Comparison of ENCODE assay signal across 9 mouse cellular contexts in genomic region chr11:106418622-106419196, GRCm38 (mm10). TPM values are rescaled to one million over a fixed set of nuclear protein-coding genes. Genes with fewer than 3 reads are reported as not detected.
DNase-seq lines count a peak whose midpoint lies in the region; ATAC-seq lines count a peak whose summit lies in the region.
"Had no signal": no experiment of that assay in that cellular context is flagged by ENCODE, and none has a peak within 500 bp of the region (broad histone marks: within the 10 kb centered on the region; RNA-seq: fewer than 3 reads in every experiment).

No protein-coding gene starts in this region.

- peak; percentile 76 for ATAC-seq in hindbrain, embryonic 16.5 days

- peak; percentile 74 for DNase-seq in Muller cell, postnatal 12 days (ENCODE audit: inconsistent ontology term)
- peak; percentile 77 for DNase-seq in cerebellum, adult 8-10 months
- peak; percentile 50 to 93 for DNase-seq in frontal cortex, adult 2 months (ENCODE audit: extremely low spot score in 1 of 2, low spot score in 1 of 2)
- DNase-seq in layer of hippocampus, postnatal 36 days = peak; percentile 71 to 78
- DNase-seq in lung, postnatal 36 days = peak; percentile 94
- peak; percentile 82 for DNase-seq in right cerebral cortex, adult 18-20 months
- peak; percentile 62 for DNase-seq in urinary bladder, adult 2 months (ENCODE audit: low spot score)

- H3K27ac ChIP-seq in hindbrain, embryonic 16.5 days (ENCODE audit: low read depth, low read length) = no peak overlapping the region

- WGBS in hindbrain, embryonic 16.5 days = 36% methylated on average over 4 of the region's 4 CpGs

- no peak overlapping the region for H3K4me2 ChIP-seq in hindbrain, embryonic 16.5 days (ENCODE audit: low read length)

- no peaks in the 10 kb centered on the region for H3K4me1 ChIP-seq in hindbrain, embryonic 16.5 days (ENCODE audit: control insufficient read depth, insufficient read depth, low read depth, low read length)

- H3K27me3 ChIP-seq in hindbrain, embryonic 16.5 days (replicated peaks; ENCODE audit: control insufficient read depth, insufficient read depth, low read length) = no peaks in the 10 kb centered on the region

- H3K36me3 ChIP-seq in hindbrain, embryonic 16.5 days (ENCODE audit: control insufficient read depth, insufficient read depth, low read length) = 0 out of 2 replicates have a peak, but pooled peaks cover 2% of the 10 kb centered on the region

- no peaks in the 10 kb centered on the region for H3K9me3 ChIP-seq in hindbrain, embryonic 16.5 days (ENCODE audit: control insufficient read depth, low read length)

- H3K4me3 ChIP-seq in hindbrain, embryonic 16.5 days (ENCODE audit: low read length) = no peak overlapping the region
- H3K4me3 ChIP-seq: myocyte had no signal

- no peak overlapping the region for H3K9ac ChIP-seq in hindbrain, embryonic 16.5 days (ENCODE audit: low read depth, low read length)

RNA-seq across cellular contexts. Expression of gene Icam2, which starts 30.8 kb away (rescaled TPM):
- polyA plus RNA-seq in frontal cortex, adult 2 months (2012; rRNA removed) = 7.6 and 9.4 TPM in 2 replicates
- polyA plus RNA-seq in hindbrain, embryonic 16.5 days (2015; fragmentation: Nextera tagmentation; extraction: Ambion mirVana) = 15.1 and 17.6 TPM in 2 replicates
- 1 to 10 TPM; 2.3 to 2.8 TPM for total RNA-seq in layer of hippocampus, postnatal 36 days (2021)
- 13.2 and 16.3 TPM in 2 replicates for polyA plus RNA-seq in urinary bladder, adult 2 months (2012; rRNA removed)
- polyA plus RNA-seq: myocyte had no signal

RNA-seq across cellular contexts. Expression of gene Prr29, which starts 53.4 kb away (rescaled TPM):
- polyA plus RNA-seq in frontal cortex, adult 2 months (2012; rRNA removed) = 0.15 TPM in 1 of 2 replicates, not detected in the other
- polyA plus RNA-seq in hindbrain, embryonic 16.5 days (2015; fragmentation: Nextera tagmentation; extraction: Ambion mirVana) = not detected in 2 replicates
- not detected for total RNA-seq in layer of hippocampus, postnatal 36 days (2021)
- polyA plus RNA-seq in urinary bladder, adult 2 months (2012; rRNA removed) = 0.27 and 0.33 TPM in 2 replicates
